Mouse (Mus musculus) mesoderm, embryonic 11.5 days (tissue): ENCODE results near the gene Tmem273.

Experiments used
- DNase-seq: peaks from one replicate; pipeline ENCODE4 v3.0.0-alpha.2; 2012; ENCODE audit warnings: low read depth, low spot score

Tmem273 gene

DNA sequence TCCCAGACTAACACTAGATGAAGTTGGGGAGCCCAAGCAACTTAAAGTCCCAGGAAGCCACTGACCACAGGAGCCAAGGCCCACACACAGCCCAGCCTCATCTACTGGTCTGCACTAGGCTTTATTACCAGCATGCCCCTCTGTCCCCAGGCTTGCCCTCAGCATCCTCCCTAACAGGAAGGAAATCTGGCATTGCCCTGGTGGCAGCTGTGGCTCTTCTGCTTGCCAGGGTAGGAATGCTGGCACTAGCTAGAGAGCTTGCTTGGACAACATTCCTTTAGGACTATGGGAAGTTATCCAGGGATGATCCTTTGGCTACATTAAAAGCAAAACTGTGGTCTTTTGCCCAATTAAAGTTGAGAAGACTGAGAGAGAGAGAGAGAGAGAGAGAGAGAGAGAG is 24.3 kb downstream of the Tmem273 start:
- no peak for DNase-seq

DNA sequence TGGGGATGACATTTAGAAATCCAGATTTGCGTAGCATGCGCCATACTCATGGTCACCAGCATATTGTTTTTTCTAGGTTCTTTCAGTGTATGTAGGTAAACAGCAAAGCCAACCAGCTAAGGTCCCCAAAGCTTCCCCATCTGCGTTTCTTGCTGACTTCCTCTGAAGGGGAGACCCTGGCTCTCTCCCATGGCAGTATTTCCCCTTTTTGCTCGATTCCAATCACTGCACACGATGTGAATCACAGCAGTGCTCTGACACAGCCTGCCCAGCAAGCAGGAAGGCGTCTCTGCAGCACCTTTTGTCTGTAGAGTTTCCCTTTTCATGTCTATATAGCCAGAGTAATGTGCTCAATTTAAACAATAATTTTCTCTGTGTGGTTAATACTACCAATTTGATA is 26.7 kb downstream of the Tmem273 start:
- no peak for DNase-seq

GRCm38 (mm10) chr14:32814961-32815360 is 29.2 kb downstream of the Tmem273 start:
- DNase-seq, result no peak

- DNase-seq, result no peak
Observed at GRCm38 (mm10) chr14:32816533-32816932, 30.8 kb downstream of the Tmem273 start.

- DNase-seq, result no peak
Observed at GRCm38 (mm10) chr14:32817258-32817657, 31.5 kb downstream of the Tmem273 start.

GRCm38 (mm10) chr14:32819297-32819696 is 33.5 kb downstream of the Tmem273 start:
- no peak for DNase-seq

DNA sequence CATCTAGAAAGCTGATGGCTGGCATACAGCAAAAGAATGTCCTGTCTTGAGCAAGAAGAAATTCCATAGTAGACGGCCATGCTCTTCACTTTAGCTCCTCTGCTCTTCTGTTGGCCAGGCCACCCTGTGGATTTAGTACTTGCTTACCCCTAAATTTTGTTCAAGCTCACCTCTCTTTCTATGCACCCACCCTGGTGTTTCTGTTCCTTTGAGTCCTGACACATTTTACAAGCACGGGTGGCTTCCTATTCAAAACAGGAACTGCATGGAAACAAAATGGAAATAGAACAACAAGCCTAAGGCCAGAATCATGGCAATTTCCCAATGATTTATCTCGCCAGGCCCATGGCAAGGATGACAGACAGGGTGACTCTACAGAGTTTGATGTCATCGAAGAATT is 37.0 kb downstream of the Tmem273 start:
- DNase-seq, result no peak

DNA sequence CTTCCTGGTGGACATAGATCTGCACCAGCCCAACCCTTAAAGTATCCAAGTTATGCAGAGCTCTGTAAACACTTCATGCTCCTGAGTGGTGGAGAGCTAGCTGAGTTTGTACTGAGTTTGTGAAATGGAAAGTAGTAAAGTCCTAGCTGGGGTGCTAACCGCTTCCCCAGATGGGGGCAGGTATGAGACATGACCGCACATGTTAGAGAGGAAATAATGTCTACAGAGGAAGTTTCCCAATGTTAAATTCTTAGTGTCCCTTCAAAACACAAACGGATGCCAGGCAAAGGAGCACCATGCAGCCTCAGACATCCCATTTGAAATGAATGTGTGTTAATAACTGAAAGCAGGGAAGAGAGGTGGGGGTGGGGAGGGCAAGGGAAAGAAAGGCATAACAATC is 38.1 kb downstream of the Tmem273 start:
- DNase-seq, result no peak

GRCm38 (mm10) chr14:32824267-32825150 is 38.7 kb downstream of the Tmem273 start:
- no peak for DNase-seq

- DNase-seq, result peak; percentile 86
Observed at GRCm38 (mm10) chr14:32825426-32826032, 39.8 kb downstream of the Tmem273 start.

DNA sequence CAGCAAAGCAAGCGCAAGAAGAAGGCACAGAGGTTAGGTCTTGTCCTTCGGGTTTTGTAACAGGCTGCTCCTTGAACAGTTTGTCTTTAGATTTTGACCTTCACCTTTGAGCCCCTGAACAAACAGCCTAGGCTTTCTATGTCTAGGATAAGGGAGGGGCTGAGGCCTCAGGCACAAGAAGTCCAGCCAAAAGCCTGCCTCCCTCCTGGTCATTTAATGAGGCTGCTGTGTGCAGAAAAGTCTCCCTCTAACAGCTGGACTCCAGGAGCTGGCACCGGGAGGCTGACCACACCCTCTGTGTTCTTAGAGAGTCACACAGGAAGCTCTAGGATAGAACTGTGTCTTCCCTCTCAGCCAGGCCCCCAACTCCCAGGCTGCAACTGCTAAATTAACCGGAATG is 41.4 kb downstream of the Tmem273 start:
- no peak for DNase-seq

DNA sequence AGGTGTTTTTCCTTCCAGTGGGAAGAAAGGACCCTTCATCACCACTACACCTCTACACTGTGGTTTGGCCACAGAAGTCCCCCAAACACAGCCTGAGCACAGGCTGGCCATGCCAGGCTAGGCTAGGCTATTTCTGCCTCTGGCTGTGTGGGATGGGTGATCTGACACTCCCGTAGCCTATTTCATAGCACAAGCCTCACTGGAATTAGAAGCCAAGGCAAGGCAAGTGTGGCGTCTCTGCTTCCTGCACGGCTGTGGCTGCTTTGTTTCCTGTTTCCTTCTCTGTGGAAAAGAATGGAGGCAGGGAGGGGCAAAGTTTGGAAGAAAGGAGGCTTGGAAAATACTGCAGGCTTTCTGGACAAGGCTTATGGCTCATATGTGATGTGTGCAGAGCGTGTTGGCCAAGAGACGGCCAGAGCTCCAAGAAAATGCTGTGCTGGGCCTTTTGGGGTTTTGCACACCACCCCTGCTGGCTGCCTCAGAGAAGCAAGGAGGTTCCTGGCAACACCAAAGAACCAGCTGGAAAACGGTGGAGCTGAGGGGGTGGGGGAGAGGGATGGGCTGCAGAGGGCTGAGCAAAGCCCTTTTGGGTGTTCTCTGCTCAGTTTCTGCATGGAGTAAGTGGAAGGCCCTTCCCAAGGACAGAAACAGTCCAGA is 42.4 kb downstream of the Tmem273 start:
- DNase-seq, result no peak

DNA sequence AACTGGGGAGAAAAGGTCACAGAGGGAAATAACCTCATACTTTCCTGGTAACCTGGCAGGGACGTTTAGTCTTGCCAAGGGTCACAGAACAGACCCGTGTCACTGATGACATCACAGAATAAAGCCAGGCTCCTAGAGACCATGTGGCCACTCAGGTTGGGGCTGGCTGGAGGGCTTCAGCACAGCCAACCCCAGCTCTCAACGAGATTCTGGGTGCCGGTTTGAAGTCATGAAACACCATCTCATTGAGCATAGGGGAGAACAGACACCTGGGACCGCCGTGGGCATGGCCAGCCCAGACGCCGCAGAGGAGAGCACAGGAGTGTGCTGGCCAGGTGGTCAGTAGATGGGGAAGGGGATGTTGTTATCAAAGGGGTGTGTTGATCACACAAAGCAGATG is 48.1 kb downstream of the Tmem273 start, which contains the start of gene Fam170b:
Fam170b (plus strand) TSS at position 116 of the 400 bp plus-strand sequence.
- DNase-seq, result no peak

DNA sequence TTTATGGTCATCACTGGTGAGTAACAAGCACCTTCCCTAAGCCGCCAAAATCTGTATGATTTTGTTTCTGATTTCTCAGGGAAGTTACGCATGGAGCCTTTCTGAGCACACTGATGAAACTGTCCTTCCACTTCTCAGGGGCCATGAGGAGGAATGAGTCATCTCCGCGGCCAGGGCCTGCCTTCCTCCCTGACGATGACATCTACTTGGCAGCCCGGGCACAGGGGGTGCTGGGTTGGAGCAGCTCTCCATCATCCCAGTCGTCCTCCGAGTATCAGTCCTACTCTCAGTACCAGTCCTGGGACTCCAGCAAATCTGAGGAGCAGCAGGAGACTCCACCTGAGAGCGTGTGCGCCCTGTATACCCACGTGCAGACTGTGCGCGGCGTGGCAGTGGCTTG is 49.4 kb downstream of the Tmem273 start:
- no peak for DNase-seq

GRCm38 (mm10) chr14:32835596-32835995 is 49.8 kb downstream of the Tmem273 start:
- no peak for DNase-seq

DNA sequence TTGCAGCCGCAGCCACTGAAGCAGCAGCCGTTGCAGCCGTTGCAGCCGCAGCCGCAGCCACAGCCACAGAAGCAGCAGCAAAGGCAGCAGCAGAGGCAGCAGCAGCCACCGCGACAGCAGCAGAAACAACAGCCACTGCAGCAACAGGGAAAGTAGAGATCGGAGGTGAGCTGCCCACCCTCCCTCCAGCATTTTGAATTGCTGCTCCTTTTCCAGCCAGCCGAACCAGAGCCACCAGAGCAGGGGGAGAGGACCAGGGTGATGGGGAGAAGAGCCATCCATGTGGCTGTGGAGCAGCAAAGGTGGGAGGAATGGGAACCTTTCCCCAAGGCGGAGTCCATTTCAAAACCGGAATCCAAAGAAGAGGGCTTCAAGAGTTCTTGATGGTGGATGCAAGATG is 50.4 kb downstream of the Tmem273 start:
- no peak for DNase-seq

- DNase-seq, result no peak
Observed at GRCm38 (mm10) chr14:32842052-32842451, 56.3 kb downstream of the Tmem273 start.

- DNase-seq, result no peak
Observed at GRCm38 (mm10) chr14:32854059-32854458, 68.3 kb downstream of the Tmem273 start.

- no peak for DNase-seq
Observed at GRCm38 (mm10) chr14:32856246-32856645, 70.5 kb downstream of the Tmem273 start.

GRCm38 (mm10) chr14:32856681-32857328 is 71.0 kb downstream of the Tmem273 start, which contains the start of gene Vstm4:
Gene Vstm4 (plus strand): TSS chr14:32856756.
- DNase-seq, result peak; percentile 45

GRCm38 (mm10) chr14:32858361-32858760 is 72.6 kb downstream of the Tmem273 start:
- DNase-seq, result no peak

- no peak for DNase-seq
Observed at GRCm38 (mm10) chr14:32858941-32859510, 73.3 kb downstream of the Tmem273 start.
